Mouse (Mus musculus) heart, adult 2 months (tissue): ENCODE data around the gene Bub1b.

Source experiments
- CTCF ChIP-seq: fragments of 200-600 bp; IDR thresholded peaks from 2 replicates; pipeline ENCODE4 v1.8.1; 2022; ENCODE audit warnings: antibody characterized with exemption, mild to moderate bottlenecking, moderate library complexity
- POLR2A ChIP-seq: fragments of 200-500 bp; IDR thresholded peaks from 2 replicates; pipeline ENCODE4 v1.6.1; 2011; ENCODE audit warnings: mild to moderate bottlenecking, low read depth, low read length, control low read depth; ENCODE audit not compliant: insufficient read depth

GRCm38 (mm10) chr2:118671728-118672127, 73.7 kb downstream of the Bub1b start:
- TF ChIP-seq POLR2A: no peak
- TF ChIP-seq CTCF: no peak
